Mouse (Mus musculus) heart, postnatal 0 days (tissue): Measurements from ENCODE around the gene Ttc17. TPM values are rescaled to one million over a fixed set of nuclear protein-coding genes. Genes with fewer than 3 reads are reported as not detected.
A peak's percentile ranks its signal among the peaks of the same experiment; 100 is the strongest.

Experiments
- ATAC-seq: fragments of 200-750 bp; cut with Nextera tagmentation; 2 replicates; pipeline ENCODE4 v1.8.0; 2017; ENCODE audit warnings: low read depth, moderate number of reproducible peaks, moderate library complexity; ENCODE audit not compliant: insufficient read depth
- DNase-seq: peaks from one replicate; pipeline ENCODE4 v3.0.0-alpha.2; 2016; ENCODE audit warnings: low spot score
- H3K27ac ChIP-seq: fragments of 300-500 bp; sonication (generic); 2 replicates; pipeline ENCODE4 v1.5.1; 2014; ENCODE audit warnings: low read depth, mild to moderate bottlenecking
- H3K27me3 ChIP-seq: fragments of 300-500 bp; sonication (generic); 2 replicates; pipeline ENCODE4 v1.6.1; 2014; ENCODE audit warnings: low read length, mixed read lengths; ENCODE audit not compliant: control insufficient read depth, insufficient read depth
- H3K36me3 ChIP-seq: fragments of 300-500 bp; sonication (generic); replicated peaks from 2 replicates; pipeline ENCODE4 v1.6.1; 2014; ENCODE audit warnings: low read length, mixed read lengths; ENCODE audit not compliant: control insufficient read depth, insufficient read depth
- H3K4me1 ChIP-seq: fragments of 300-500 bp; sonication (generic); 2 replicates; pipeline ENCODE4 v1.6.1; 2014; ENCODE audit warnings: antibody characterized with exemption; ENCODE audit not compliant: control insufficient read depth, insufficient read depth
- H3K4me2 ChIP-seq: fragments of 300-500 bp; sonication (generic); 2 replicates; pipeline ENCODE4 v1.6.1; 2014; ENCODE audit warnings: low read depth, mild to moderate bottlenecking, low read length, moderate library complexity
- H3K4me3 ChIP-seq: fragments of 300-500 bp; sonication (generic); 2 replicates; pipeline ENCODE4 v1.5.1; 2014; ENCODE audit warnings: low read depth, low read length
- H3K9ac ChIP-seq: fragments of 300-500 bp; sonication (generic); replicated peaks from 2 replicates; pipeline ENCODE4 v1.6.1; 2014; ENCODE audit warnings: low read depth, low read length, mixed read lengths
- H3K9me3 ChIP-seq: fragments of 300-500 bp; sonication (generic); replicated peaks from 2 replicates; pipeline ENCODE4 v1.6.1; 2016; ENCODE audit warnings: low read length; ENCODE audit not compliant: control insufficient read depth
- CTCF ChIP-seq: IDR thresholded peaks from 2 replicates; pipeline ENCODE4 v1.5.1; 2016; ENCODE audit warnings: antibody characterized with exemption, control low read depth, low read depth
- EP300 ChIP-seq: IDR thresholded peaks from 2 replicates; pipeline ENCODE4 v1.6.1; 2016; ENCODE audit warnings: antibody characterized with exemption, low read depth
- WGBS: fragments of 180-500 bp; shearing (Covaris S2); extraction: QIAGEN DNeasy Blood & Tissue Kit; methylation state at CpG from one replicate; pipeline ENCODE4 v1.1.7; 2014; 5-methylcytosine and 5-hydroxymethylcytosine counted together
- microRNA counts: library from miRNA; unstranded; fragments of <30 nt; microRNA quantifications from one replicate; lab custom pipeline; 2015
- microRNA-seq: library from miRNA; unstranded; fragments of <30 nt; microRNA quantifications from one replicate; pipeline ENCODE4, GENCODE M21; 2016
- polyA plus RNA-seq: library from polyadenylated mRNA; unstranded; fragments of >200 nt; fragmentation: Nextera tagmentation; extraction: Ambion mirVana; gene quantifications from 2 replicates; pipeline ENCODE4 v1.2.1, GENCODE M21; 2015
- total RNA-seq: library from RNA; depleted of rRNA; stranded (reverse); fragments of >200 nt; gene quantifications from 2 replicates; pipeline ENCODE4 v1.2.3, GENCODE M21; 2014; ENCODE audit warnings: low replicate concordance; rRNA removed

Gene Ttc17
- total and polyA plus RNA-seq, 2 experiments from 2014 or later: 12.3 to 13.7 TPM

DNA sequence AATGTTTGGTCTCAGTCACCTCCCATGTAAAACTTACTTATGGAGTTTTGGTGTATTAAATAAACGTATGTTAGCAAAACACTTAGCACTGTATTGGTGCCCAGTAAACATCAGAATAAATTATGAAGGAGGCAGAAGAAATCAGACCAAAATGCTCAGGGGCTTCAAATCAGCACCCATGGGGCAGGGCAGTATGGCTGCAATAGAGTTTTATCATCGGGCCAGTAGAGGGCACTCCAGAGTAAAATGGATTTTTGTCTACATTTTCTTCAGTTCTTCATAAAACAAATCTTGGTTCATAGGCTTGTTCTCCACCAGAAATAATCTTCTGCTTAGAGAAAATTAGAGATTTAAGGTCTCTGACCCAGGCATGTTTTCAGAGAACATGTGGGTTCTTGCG, 152.4 kb downstream of the Ttc17 start:
- TF ChIP-seq EP300 (no peak), CTCF (peak; percentile 44)
- Histone ChIP-seq H3K4me2 (no peak overlapping the region), H3K27me3 (0 out of 2 replicates have a peak, but pooled peaks cover 5% of the 10 kb centered on the region), H3K4me3 (no peak overlapping the region), H3K9me3 (no peaks in the 10 kb centered on the region), H3K9ac (no peak overlapping the region), H3K27ac (no peak overlapping the region), H3K4me1 (no peaks in the 10 kb centered on the region), H3K36me3 (no peaks in the 10 kb centered on the region)
- ATAC-seq: no peak
- no peak for DNase-seq
- WGBS: 18% methylated on average over 3 of the region's 3 CpGs

MicroRNAs within 50 kb of the gene (microRNA counts, 519-probe panel; counts per million panel counts)
- not detected for microRNA mmu-miR-670 (lab: Ali Mortazavi, UCI)

Small RNA genes lying within 50 kb of the gene (microRNA-seq; reads per million reads assigned to microRNA genes)
- 28.2 reads per million, percentile 40 among the genes with 10 or more reads in this experiment for gene Mir670

Other genes with a start within 250 kb of the Ttc17 start
- 24.1 and 27.7 TPM in 2 replicates for gene Hsd17b12, start 248.7 kb downstream of the Ttc17 start, total RNA-seq
- gene Hsd17b12, start 248.7 kb downstream of the Ttc17 start, polyA plus RNA-seq: 37.7 and 40.1 TPM in 2 replicates
- 43.4 and 57.8 TPM in 2 replicates for gene Api5, start 31.4 kb upstream of the Ttc17 start, total RNA-seq
- gene Api5, start 31.4 kb upstream of the Ttc17 start, polyA plus RNA-seq: 47.8 and 52.1 TPM in 2 replicates